Mouse (Mus musculus): ENCODE data around the gene Ednra.

GRCm38 (mm10) chr8:77637593-77637992 is 86.7 kb downstream of the Ednra start:
- no peak for TF ChIP-seq POLR2A (IDR thresholded peaks at IDR 0.05; ENCODE audit: borderline replicate concordance, extremely low read depth, low read depth, low read length)
- TF ChIP-seq CTCF (IDR thresholded peaks at IDR 0.05; ENCODE audit: insufficient read depth, low read length) = no peak

Measured in lung, adult 2 months (tissue).